Mouse (Mus musculus) NIH3T3 (cell line): ENCODE measurements around the gene Slc35e3.

ENCODE experiments used
- DNase-seq: peaks from one replicate; pipeline ENCODE4 v3.0.0-alpha.2; 2012; ENCODE audit warnings: low read depth

The Slc35e3 gene

DNA sequence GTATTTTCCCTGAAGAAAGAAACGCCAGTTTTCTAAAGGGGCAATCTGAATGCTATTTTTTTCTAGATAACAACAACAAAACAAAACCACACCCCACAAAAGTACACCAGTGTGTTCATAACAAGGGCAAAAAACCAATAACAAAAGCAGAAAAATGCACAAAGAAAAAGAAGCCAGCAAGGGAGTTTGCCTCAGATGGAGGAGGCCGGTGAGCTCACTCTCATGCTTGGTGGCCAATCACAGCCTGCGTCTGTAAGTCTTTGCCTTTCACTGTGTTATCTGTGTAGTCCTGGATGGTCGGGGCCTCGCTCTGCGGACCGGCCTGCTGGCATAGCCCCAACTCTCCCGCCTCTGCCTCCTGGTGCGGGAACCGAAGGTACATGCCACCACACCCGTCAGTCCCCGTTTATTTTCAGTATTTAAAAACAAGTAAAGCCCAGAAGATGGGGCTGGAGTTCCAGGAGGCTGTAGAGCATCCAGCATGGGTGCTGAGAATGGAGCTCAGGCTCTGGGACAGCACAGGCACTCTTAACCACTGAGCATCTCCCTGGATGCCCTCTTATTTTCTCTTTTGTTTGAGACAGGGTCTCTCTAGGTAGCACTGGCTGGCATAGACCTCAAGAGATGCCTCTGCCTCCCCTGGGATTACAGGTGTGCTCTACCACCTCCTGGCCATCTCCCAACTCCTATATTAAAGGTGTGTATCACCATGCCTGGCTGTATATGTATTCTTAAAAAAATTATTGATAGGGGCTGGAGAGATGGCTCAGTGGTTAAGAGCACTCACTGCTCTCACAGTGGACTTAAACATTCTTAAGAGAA is 30.3 kb upstream of the Slc35e3 start:
- DNase-seq, result no peak

DNA sequence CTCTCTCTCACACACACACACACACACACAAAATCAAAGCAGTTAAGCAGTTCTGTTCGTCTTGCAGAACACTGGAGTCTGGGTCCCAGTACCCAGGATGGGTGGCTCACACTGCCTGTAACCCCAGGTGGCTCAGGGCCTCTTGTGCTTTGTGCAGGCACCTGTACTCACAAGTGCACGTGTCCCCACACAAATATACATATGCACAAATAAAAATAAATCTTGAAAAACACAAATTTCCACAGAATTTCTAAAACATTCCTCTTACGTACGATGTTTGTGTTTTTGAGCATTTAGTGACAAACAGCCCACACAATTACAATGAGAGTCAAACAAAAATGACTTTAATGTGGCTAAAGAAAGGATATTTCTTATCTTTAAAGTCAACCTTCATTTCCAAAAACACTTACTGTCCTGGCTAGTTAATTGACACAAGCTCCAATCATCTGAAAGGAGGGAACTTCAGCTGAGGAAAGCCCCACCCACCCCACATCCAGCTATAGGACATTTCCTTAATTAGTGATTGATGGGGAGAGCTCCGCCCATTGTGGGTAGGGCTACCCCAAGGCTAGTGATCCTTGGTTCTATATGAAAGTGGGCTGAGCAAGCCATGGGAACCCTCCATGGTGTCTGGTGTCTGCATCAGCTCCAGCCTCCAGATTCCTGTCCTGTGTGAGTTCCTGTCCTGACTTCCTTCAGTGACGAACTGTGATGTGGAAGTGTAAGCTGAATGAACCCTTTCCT is 29.4 kb upstream of the Slc35e3 start:
- DNase-seq, result no peak

DNA sequence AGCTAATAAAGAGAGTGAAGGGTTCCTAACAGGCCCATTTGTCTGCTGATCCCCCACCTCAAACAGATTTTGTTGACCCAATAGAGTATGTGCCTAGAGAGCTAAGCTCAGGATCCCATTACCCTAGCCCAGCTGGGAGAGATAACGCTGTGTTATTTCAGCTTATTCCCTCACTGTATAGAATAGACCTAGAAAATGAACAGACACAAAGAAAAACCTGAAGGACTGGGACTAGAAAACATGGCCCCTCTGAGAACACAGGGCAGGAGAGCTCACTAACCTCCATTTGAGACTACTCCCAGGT is 28.6 kb upstream of the Slc35e3 start:
- DNase-seq, result no peak

DNA sequence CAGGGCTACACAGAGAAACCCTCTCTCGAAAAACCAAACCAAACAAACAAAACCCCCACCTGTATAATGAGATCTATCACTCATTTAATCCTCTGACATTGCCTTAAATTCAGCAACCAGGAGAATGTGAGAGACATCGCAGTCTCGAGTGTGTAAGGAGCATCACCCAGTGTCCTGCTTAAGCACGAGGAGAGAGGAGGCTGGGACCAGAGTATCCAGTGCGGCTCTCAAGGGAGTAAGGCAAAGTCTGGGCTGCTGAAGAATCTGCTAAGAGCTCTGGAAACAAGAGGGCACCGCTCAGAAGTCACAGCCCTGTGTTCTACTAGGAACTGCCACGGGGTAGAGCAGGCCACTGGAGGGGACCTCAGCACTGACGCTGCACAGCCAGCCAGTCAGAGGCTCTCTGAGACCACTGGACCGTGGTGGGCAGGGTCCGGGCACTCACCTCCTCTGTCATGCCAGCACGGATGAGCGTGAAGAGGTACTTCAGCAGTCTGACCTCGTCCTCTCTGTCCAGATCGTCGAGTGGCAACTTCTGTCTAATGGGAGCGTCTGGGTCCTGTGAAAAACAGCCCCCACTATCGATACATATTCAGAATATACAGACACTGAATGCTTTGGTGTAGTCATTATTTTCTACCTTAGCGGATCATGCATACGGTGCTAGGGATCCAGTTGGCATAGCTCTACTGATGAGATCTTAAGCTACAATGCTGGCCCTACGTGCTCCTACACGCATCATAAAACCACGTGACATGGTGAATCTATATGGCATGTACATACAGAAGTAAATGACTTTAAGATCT is 28.0 kb upstream of the Slc35e3 start:
- DNase-seq, result no peak

DNA sequence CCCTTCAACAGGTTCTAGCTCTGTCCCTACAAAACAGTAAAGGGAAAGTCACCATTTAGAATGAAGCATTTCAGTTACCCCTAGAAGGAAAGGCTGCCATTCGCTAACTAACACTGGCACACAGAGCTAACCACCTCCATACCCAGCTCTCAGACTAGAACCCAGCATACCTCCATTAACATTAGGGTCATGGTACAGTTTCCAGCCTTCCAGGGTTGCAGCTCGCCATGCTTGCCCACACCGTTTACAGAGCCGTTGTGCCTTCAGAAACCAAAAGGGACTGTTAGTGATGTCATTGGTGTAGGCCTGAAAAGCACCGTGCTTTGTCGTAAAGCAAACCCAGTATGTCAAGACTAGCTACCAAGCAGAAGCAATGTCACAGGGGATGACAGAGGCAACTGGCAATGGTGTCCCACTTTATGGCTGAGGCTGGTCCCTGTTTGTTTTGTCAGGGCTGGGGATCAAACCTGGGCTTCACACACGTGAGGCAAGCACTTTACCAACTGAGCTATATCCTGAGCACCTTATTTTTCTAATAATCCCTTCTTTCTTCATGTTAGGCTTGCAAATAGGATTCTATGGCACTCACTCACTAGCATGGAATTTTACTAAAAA is 27.0 kb upstream of the Slc35e3 start:
- no peak for DNase-seq

DNA sequence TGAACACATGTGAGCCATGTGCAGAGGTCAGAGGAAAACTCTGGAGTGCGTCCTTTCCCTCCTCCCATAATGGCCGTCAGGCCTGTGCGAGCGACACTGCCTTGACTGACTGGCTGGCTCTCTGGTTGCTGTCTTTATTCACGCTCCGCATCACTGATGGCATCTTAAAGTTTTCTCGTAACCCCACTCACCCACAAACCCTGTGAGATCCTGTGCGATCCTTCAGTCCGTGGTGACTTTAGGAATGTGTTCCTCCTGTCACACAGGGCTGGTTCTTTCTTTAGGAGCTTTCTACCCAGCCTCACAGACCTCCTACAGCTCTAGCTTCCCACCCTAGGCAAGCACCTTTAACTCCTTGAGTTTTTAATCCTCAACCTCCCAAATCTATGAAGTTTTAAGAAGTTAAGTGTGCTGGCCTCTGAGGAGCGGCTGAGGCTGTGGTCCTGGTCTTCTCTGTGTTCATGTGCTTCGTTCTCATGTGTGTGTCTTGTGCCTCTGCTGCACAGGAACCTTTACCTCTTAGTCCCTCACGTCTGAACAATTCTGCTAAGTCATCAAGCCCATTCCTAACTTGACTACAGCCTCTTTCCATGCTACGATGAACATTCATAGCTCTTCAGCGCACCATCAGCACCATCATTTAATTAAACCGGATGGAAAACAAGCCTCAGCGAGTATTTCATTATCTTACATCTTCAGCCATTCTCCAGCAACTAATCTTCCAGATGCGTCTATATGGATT is 26.4 kb upstream of the Slc35e3 start:
- no peak for DNase-seq

DNA sequence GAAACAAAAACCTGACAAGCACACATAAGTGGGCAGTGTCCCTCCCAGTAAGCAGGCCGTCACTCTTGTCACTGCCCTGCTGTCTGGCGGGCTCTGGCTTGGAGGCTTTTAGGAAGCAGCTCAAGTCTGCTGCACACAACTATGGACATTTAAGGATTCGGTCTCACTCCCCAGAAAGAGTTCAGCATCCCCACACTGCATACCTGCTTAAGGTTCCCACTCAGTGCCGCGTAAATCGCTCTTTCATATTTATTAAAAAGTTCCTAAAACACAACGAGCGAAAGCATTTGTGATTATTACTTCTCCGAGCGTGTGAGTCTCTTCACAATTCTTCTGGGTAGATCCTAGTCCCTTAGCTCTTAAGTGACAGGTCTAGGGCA is 25.0 kb upstream of the Slc35e3 start:
- no peak for DNase-seq

DNA sequence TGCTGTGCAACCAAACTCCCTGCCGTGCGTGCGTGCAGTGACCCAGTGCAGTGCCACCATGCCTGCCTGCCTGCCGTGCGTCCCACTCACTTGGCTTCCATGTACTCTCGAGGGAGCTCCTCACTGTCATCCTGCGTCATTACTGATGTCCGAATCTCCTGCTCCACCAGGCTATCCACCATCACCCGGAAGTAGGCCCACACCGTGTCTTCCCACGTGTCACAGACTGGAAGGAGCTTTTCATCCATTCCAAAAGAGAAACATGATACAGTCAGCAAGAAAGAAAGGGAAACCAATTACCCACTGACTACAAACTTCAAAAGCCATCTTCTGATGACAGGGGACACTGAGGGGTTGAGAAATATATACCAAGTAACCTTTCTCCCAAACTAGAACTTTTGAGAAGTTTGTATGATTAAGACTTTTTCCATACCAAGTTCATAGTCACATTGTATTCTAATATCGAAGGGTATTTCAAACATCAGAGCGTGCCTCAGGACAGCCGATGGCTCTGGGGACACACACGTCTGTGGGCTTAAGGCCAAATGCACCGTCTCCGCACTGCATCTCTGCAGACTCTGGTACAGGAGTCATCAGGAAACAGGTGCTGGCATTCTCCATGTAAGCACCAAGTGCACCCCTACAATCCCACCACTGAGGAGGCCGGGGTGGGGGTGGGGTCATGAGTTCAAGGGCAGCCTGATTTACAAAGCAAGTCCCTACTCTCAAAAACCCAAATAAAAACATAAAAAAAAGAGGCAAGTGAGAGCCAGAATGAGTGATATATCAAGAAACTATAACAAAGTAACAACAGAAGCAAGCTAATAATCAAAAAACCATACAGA is 24.3 kb upstream of the Slc35e3 start:
- no peak for DNase-seq

DNA sequence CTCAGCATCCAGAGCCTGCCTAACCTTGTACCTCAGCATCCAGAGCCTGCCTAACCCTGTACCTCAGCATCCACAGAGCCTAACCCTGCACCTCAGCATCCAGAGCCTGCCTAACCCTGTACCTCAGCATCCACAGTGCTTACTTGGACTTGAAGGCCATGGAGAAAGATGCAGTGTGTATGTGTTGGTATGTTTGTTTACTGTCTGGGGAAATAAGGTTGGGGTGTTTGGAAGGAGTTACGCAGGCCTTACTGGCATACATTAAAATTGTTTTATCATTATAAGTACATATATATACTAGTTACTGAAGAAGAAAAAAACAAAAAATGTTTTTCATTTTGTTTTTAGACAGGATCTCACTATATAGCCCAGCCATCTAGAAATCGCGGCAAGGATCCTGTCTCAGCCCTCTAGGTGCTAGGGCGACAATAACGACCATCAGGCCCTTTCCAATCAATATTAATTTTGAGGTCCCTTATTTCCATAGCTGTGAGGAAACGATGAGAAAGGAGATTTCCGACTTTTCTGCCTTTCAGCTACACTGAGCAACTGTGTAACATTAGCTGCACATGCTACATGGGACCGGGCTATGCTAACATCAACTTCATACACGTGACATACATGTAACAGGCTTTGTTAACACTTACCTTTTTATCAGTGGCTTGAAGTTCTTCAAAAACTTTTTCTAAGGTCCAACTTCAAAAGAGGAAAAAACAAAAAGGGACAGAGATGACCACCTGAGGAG is 23.5 kb upstream of the Slc35e3 start:
- DNase-seq, result no peak

DNA sequence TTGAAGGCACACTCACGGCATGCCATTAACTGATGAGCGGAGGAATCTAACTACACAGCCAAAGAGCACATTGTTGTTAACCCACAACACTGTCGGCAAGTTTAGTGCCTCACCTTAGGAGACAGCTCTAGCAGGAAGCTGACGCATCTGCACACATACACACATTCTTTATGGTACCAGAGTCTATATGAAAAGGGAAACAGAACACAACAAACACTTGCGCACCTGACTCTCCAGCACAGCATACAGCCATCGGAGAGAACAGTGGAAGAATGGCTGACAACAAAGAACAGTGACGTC is 21.9 kb upstream of the Slc35e3 start:
- no peak for DNase-seq

DNA sequence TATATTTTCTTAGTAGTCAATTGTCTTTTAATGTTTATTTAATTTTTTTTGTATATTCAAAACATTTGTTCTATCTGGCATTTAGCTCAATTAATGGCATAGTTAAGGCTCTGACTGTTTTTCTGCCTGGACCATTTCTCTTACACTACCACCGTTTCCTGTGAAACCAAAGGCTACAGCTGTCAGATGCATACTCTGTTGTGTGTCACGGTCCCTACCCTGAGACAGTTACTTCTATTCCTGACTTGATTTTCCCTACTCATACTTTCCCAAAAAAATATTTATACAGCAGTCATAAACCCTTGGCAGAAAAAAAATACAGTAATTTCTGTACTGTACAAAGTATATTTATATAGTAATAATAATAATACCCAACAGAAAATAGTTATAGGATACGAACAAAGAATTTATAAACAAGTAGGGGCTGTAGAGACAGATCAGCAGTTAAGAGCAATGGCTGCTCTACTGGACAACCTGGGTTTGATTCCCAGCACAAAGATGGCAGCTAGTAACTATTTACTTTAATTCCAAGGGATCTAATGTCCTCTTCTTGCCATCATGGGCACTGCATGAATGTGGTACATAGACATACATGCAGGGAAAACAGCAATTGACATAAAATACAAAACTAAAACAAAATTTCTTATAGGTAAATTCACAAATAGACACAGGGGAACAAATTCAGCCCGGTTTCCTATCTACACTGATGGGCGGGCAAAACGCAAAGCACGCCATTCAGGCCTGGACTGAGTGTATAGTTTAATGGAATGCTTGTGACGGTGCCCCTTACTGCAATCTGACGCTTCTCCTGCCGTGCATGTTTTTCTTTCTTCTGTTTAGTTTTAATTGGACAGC is 21.3 kb upstream of the Slc35e3 start:
- no peak for DNase-seq

DNA sequence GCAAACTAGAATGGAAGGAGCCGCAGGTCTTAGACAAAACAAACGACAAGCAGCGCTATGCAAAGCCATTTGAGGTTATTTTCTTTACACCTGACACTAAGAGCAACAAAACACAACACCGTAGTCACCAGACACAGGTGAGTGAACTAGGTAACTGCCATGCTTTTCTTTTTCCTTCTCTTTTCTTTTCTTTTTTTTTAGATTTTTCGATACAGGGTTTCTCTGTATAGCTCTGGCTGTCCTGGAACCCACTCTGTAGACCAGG is 20.7 kb upstream of the Slc35e3 start:
- DNase-seq, result no peak

DNA sequence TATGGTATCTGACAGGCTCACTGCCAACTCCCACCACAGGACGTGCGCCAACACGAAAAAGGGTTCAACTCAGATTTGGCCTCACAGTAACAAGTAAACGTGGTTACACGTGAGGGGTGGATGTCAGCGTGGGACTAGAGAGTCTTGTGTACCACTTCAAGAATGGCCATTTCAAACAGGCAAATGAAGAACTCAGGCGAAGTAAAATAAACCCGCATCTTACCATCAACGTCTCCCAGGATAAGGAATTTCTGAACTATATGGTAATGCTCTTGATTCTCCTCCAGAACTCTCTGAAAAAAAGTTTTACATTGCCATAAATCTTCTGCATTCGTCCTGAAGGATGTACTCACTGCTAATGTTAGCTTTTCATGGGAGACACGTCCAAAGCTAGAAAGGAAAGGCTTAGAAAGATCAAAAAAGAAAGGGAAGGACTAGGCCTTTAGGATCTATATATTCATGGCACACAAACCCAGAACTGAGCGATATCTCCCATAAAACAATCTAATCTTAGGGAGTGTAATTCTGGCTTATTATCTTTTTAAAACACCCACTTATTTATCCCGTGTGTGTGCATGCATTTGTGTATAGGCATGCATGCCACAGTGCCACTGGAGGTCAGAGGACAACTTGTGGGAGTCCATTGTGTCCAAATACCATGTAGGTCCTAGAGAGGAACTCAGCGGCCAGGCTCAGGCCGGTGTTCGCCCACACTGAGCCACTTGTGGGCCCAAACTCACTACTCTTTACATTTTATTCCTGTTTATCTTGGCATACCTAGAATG is 20.1 kb upstream of the Slc35e3 start:
- DNase-seq, result no peak

DNA sequence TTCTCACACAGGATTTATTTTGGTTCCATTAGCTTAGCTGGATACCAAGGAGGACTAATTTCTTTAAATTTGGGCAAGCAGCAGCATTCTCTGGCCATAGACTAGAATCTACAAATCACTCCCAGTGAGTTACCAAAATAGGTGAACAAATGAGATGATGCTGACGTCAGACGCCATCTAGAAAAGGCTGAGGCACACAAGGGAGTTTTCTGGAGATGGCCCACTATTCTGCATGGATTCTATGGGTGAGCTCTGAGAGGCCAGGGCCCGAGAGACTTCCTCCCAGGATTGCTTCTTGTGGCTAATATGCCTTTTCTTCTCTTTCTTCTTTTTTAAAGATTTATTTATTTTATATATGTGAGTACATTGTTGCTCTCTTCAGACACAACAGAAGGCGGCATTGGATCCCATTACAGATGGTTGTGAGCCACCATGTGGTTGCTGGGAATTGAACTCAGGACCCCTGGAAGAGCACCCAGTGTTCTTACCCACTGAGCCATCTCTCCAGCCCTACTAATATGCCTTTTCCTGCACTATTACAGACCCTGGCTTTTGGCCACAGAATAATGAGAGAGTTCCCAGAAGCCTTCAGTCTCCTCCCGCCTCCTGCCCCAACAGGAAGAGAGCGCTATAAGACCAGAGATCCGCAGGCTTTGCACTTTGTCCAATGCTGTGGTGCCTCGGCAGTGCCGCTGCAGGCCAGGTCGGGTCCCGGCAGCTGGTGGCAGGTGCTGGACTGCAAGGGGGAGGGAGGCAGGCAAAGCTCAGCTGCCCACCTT is 19.1 kb upstream of the Slc35e3 start:
- DNase-seq, result no peak

DNA sequence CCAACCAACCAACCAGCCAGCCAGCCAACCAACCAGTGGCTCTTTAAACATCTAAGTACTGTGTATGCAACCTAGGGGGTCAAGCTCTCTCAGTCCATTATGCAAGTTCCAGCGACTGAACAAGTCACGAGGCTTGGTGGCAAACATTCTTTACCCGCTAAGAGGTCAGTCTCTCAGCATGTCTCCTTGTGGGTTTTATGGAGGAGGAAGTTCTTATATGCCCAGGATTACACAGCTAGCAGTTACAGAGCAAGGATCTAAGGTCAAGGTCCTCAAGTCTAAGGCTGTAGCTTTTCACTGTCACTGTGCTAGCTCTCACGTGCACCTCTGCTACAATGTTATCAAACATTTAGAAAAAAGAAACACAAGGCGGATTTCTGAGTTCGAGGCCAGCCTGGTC is 18.4 kb upstream of the Slc35e3 start:
- DNase-seq, result no peak

DNA sequence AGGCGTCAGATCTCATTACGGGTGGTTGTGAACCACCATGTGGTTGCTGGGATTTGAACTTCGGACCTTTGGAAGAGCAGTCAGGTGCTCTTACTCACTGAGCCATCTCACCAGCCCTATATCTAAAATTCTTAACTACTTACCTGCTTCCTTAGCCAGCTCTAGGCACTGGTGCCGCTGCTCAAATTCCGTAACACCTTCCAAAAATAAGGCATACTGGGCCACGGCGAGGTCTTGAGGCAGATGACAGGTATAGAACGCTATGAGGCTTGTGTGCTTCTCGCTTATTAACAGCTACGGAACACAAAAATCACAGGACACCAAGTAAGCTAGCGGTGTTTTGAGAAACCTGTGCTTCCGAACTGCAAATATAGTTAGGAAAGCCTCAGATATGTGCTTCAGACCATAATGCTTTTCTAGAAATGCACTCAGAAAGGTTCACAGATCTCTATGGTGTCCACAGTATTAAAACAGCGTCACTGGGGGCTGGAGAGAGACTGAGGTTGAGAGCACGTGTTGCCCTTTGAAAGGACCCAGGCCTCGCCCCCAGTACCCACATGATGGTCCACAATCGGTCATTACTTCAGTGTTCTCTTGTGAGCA is 17.5 kb upstream of the Slc35e3 start:
- DNase-seq, result no peak

DNA sequence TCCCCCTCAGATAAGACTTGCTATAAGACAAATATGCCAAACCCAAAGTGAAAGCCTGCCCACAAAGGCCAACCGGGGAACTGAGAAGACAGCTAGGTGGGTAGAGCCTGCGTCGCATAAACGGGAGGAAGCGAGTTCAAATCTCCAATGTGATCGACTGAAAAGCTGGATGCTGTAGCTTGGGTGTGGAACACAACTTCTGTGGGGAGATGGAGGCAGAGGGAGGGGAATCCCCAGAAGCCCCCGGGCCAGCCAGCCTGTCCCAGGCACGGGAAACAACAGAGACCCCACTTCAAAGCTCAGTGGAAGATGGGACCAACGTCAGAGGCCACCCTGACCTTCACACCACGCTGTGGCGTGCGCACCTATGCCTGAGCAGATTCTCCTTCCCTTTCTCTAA is 16.8 kb upstream of the Slc35e3 start:
- DNase-seq, result no peak
